Mouse (Mus musculus) liver, postnatal 0 days (tissue): ENCODE measurements around the gene Nxpe2. TPM values are rescaled to one million over a fixed set of nuclear protein-coding genes. Genes with fewer than 3 reads are reported as not detected.

Experiments
- ATAC-seq: fragments of 200-750 bp; cut with Nextera tagmentation; 2 replicates; pipeline ENCODE4 v1.8.0; 2017; ENCODE audit warnings: mild to moderate bottlenecking, moderate library complexity
- DNase-seq: peaks from one replicate; pipeline ENCODE4 v3.0.0-alpha.2; 2016
- H3K27ac ChIP-seq: fragments of 300-500 bp; sonication (generic); 2 replicates; pipeline ENCODE4 v1.5.1; 2014; ENCODE audit warnings: antibody characterized with exemption, moderate library complexity, mild to moderate bottlenecking, low read depth
- H3K27me3 ChIP-seq: fragments of 300-500 bp; sonication (generic); 2 replicates; pipeline ENCODE4 v1.6.1; 2014; ENCODE audit warnings: low read length, control low read depth, mixed read lengths; ENCODE audit not compliant: insufficient read depth
- H3K36me3 ChIP-seq: fragments of 300-500 bp; sonication (generic); replicated peaks from 2 replicates; pipeline ENCODE4 v1.6.1; 2014; ENCODE audit warnings: mild to moderate bottlenecking, control low read depth, low read length, moderate library complexity, mixed read lengths; ENCODE audit not compliant: insufficient read depth
- H3K4me1 ChIP-seq: fragments of 300-500 bp; sonication (generic); 2 replicates; pipeline ENCODE4 v1.6.1; 2014; ENCODE audit warnings: antibody characterized with exemption, mild to moderate bottlenecking, control low read depth; ENCODE audit not compliant: insufficient read depth
- H3K4me2 ChIP-seq: fragments of 300-500 bp; sonication (generic); 2 replicates; pipeline ENCODE4 v1.6.1; 2014; ENCODE audit warnings: low read depth, mild to moderate bottlenecking, low read length, moderate library complexity, mixed read lengths
- H3K4me3 ChIP-seq: fragments of 300-500 bp; sonication (generic); 2 replicates; pipeline ENCODE4 v1.5.1; 2014; ENCODE audit warnings: low read depth, low read length
- H3K9ac ChIP-seq: fragments of 300-500 bp; sonication (generic); replicated peaks from 2 replicates; pipeline ENCODE4 v1.6.1; 2014; ENCODE audit warnings: mild to moderate bottlenecking, moderate library complexity
- H3K9me3 ChIP-seq: fragments of 300-500 bp; sonication (generic); 2 replicates; pipeline ENCODE4 v1.6.1; 2016; ENCODE audit warnings: mild to moderate bottlenecking, control low read depth, low read length, mixed read lengths
- CTCF ChIP-seq: sonication (generic); IDR thresholded peaks from 2 replicates; pipeline ENCODE4 v1.5.1; 2016; ENCODE audit warnings: antibody characterized with exemption, low read depth
- EP300 ChIP-seq: IDR thresholded peaks from 2 replicates; pipeline ENCODE4 v1.6.1; 2016; ENCODE audit warnings: antibody characterized with exemption, low read depth, mild to moderate bottlenecking
- WGBS: fragments of 180-500 bp; shearing (Covaris S2); extraction: QIAGEN DNeasy Blood & Tissue Kit; methylation state at CpG from one replicate; pipeline ENCODE4 v1.1.7; 2014; ENCODE audit not compliant: insufficient replicate concordance; 5-methylcytosine and 5-hydroxymethylcytosine counted together
- polyA plus RNA-seq: library from polyadenylated mRNA; unstranded; fragments of >200 nt; fragmentation: Nextera tagmentation; extraction: Ambion mirVana; gene quantifications from 2 replicates; pipeline ENCODE4 v1.2.1, GENCODE M21; 2015

Nxpe2 gene
- polyA plus RNA-seq, 1 experiment from 2014 or later, result 73.0 TPM

DNA sequence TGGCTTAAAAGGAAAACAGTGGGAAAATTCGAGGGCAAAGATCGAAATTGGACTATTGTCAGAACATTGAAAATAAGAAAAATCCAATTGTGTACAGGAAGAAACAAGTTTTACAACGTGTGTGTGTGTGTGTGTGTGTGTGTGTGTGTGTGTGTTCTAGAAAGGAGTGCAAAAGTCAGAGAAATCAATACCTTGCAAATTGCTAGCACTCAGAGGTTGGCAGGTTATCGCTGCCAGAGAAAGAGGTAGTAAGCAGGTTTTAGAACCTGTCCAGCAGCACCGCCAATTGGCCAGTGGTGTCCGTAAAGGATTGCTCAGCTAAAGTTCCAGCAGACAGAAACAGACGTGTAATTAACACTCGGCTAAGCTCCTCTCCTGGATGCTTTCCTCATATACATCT, 69.0 kb downstream of the Nxpe2 start:
- no peaks in the 10 kb centered on the region for H3K27me3 ChIP-seq
- TF ChIP-seq EP300, result no peak
- TF ChIP-seq CTCF, result no peak
- WGBS, result 75% methylated on average over 8 of the region's 8 CpGs
- H3K4me1 ChIP-seq, result no peaks in the 10 kb centered on the region
- H3K4me3 ChIP-seq, result no peak overlapping the region
- no peaks in the 10 kb centered on the region for H3K9me3 ChIP-seq
- no peak overlapping the region for H3K4me2 ChIP-seq
- no peaks in the 10 kb centered on the region for H3K36me3 ChIP-seq
- DNase-seq (no peak), ATAC-seq (no peak)
- H3K27ac ChIP-seq, result no peak overlapping the region
- H3K9ac ChIP-seq, result no peak overlapping the region

DNA sequence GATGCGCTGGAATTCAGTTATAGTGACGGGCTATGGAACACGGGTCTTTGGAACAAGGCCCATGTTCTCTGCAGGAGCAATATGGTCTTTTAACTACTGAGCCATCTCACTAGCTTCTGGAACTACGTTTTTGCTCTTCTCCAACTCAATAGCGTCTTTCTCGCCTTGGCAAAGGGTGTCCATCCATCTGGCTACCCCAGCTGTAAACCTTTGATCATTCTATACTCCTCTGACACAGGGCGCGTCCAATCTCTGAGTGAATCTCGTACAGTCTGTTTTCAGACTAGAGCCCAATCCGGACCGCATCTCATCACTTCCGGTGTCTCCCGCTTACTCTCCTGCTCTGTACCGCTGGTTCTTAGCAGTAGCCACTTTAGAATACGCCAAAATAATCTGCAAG, 76.4 kb downstream of the Nxpe2 start:
- Histone ChIP-seq H3K9ac (no peak overlapping the region), H3K9me3 (no peaks in the 10 kb centered on the region), H3K36me3 (no peaks in the 10 kb centered on the region), H3K27ac (no peak overlapping the region), H3K4me2 (no peak overlapping the region), H3K4me1 (no peaks in the 10 kb centered on the region), H3K4me3 (no peak overlapping the region), H3K27me3 (no peaks in the 10 kb centered on the region)
- no peak for DNase-seq
- TF ChIP-seq EP300 (no peak), CTCF (no peak)
- no peak for ATAC-seq
- 86% methylated on average over 15 of the region's 15 CpGs for whole genome bisulfite sequencing

Other genes with a start within 250 kb of the Nxpe2 start
- gene Nxpe4, start 191.4 kb downstream of the Nxpe2 start, polyA plus RNA-seq, result 2.7 and 3.3 TPM in 2 replicates
- gene Rexo2, start 127.2 kb upstream of the Nxpe2 start, polyA plus RNA-seq, result 61.5 and 65.9 TPM in 2 replicates
- 52.1 and 54.0 TPM in 2 replicates for gene Rbm7, start 141.8 kb upstream of the Nxpe2 start, polyA plus RNA-seq
- gene Gm5617, start 142.0 kb upstream of the Nxpe2 start, polyA plus RNA-seq, result 62.8 and 64.2 TPM in 2 replicates